Mouse (Mus musculus) liver, embryonic 14.5 days (tissue): Measurements from ENCODE around the gene Psmd2. TPM values are rescaled to one million over a fixed set of nuclear protein-coding genes. Genes with fewer than 3 reads are reported as not detected.

Source experiments
- ATAC-seq: fragments of 200-750 bp; cut with Nextera tagmentation; 2 replicates; pipeline ENCODE4 v1.8.0; 2017; ENCODE audit warnings: moderate number of reproducible peaks, mild to moderate bottlenecking, moderate library complexity; ENCODE audit not compliant: insufficient read depth
- DNase-seq, 3 experiments: peaks; one replicate each; pipeline ENCODE4 v3.0.0-alpha.2; 2012 to 2013; ENCODE audit warnings: low read depth in 3 of 3, low spot score in 3 of 3
- H3K27ac ChIP-seq: fragments of 300-500 bp; sonication (generic); 2 replicates; pipeline ENCODE4 v1.5.1; 2014; ENCODE audit warnings: moderate library complexity, mild to moderate bottlenecking, control low read depth, inconsistent platforms
- H3K27me3 ChIP-seq: fragments of 300-500 bp; sonication (generic); 2 replicates; pipeline ENCODE4 v1.6.1; 2014; ENCODE audit warnings: mild to moderate bottlenecking, low read length, moderate library complexity; ENCODE audit not compliant: control insufficient read depth, insufficient read depth
- H3K36me3 ChIP-seq: fragments of 300-500 bp; sonication (generic); replicated peaks from 2 replicates; pipeline ENCODE4 v1.6.1; 2014; ENCODE audit warnings: low read depth; ENCODE audit not compliant: control insufficient read depth, insufficient read depth
- H3K4me1 ChIP-seq, 2 experiments: fragments of 200-500 bp in 1 of 2; fragments of 300-500 bp in 1 of 2; sonication (generic) in 1 of 2; replicated peaks; 2 replicates each; pipeline ENCODE4 v1.6.1; 2012 to 2014; ENCODE audit warnings: antibody characterized with exemption in 1 of 2, inconsistent platforms in 1 of 2, low read length in 1 of 2; ENCODE audit not compliant: control insufficient read depth in 2 of 2, insufficient read depth in 2 of 2
- H3K4me2 ChIP-seq: fragments of 300-500 bp; sonication (generic); 2 replicates; pipeline ENCODE4 v1.6.1; 2014; ENCODE audit warnings: low read depth, mild to moderate bottlenecking, control low read depth, moderate library complexity
- H3K4me3 ChIP-seq, 2 experiments: fragments of 200-500 bp in 1 of 2; fragments of 300-500 bp in 1 of 2; sonication (generic) in 1 of 2; 2 replicates each; pipeline ENCODE4 v1.5.1; 2012 to 2014; ENCODE audit warnings: low read depth in 2 of 2, low read length in 2 of 2, mild to moderate bottlenecking in 2 of 2, control low read depth in 1 of 2, inconsistent platforms in 1 of 2, moderate library complexity in 1 of 2; ENCODE audit not compliant: insufficient read depth in 1 of 2
- H3K9ac ChIP-seq: fragments of 300-500 bp; sonication (generic); replicated peaks from 2 replicates; pipeline ENCODE4 v1.6.1; 2014; ENCODE audit warnings: mild to moderate bottlenecking, control low read depth, moderate library complexity
- H3K9me3 ChIP-seq: fragments of 300-500 bp; sonication (generic); 2 replicates; pipeline ENCODE4 v1.6.1; 2016; ENCODE audit warnings: low read length, mixed read lengths; ENCODE audit not compliant: control insufficient read depth
- CTCF ChIP-seq: IDR thresholded peaks from 2 replicates; pipeline ENCODE4 v1.5.1; 2016; ENCODE audit warnings: antibody characterized with exemption, low read depth, control low read depth
- EP300 ChIP-seq: IDR thresholded peaks from 2 replicates; pipeline ENCODE4 v1.6.1; 2016; ENCODE audit warnings: antibody characterized with exemption, low read depth
- WGBS: fragments of 180-500 bp; shearing (Covaris S2); extraction: QIAGEN DNeasy Blood & Tissue Kit; methylation state at CpG from one replicate; pipeline ENCODE4 v1.1.7; 2014; ENCODE audit not compliant: insufficient replicate concordance; 5-methylcytosine and 5-hydroxymethylcytosine counted together
- polyA plus RNA-seq, 2 experiments: library from polyadenylated mRNA; depleted of rRNA in 1 of 2; stranded (reverse) in 1 of 2; unstranded in 1 of 2; fragments of >200 nt; fragmentation: Nextera tagmentation in 1 of 2; extraction: Ambion mirVana in 1 of 2; gene quantifications; 2 replicates each; pipeline versions ENCODE4 v1.2.1 to v1.2.3; 2012 to 2014

Psmd2 gene
- polyA plus RNA-seq, 2 experiments, result 89.2 to 162 TPM

- H3K27ac ChIP-seq, result peak overlapping the region; percentile 65
- H3K9me3 ChIP-seq, result no peaks in the 10 kb centered on the region
- peaks cover 19 to 30% of the 10 kb centered on the region in 2 experiments for H3K4me1 ChIP-seq
- 2% methylated on average over 72 of the region's 78 CpGs for WGBS
- no peaks in the 10 kb centered on the region for H3K27me3 ChIP-seq
- peaks cover 35% of the 10 kb centered on the region for H3K36me3 ChIP-seq
- no peak for TF ChIP-seq CTCF
- TF ChIP-seq EP300, result no peak
- peak overlapping the region; percentile 84 to 86 for H3K4me3 ChIP-seq
- H3K9ac ChIP-seq, result peak overlapping the region; percentile 92
- ATAC-seq (peak; percentile 75), DNase-seq (no peak)
- H3K4me2 ChIP-seq, result peak overlapping the region; percentile 77
These were observed 21.7 kb downstream of the Psmd2 start for GRCm38 (mm10) chr16:20672965-20673705.

- Histone ChIP-seq H3K4me1 (peaks cover 19 to 30% of the 10 kb centered on the region in 2 experiments), H3K27me3 (no peaks in the 10 kb centered on the region), H3K9me3 (no peaks in the 10 kb centered on the region), H3K9ac (peak overlapping the region; percentile 92), H3K4me3 (peak overlapping the region; percentile 84 to 86), H3K27ac (peak overlapping the region; percentile 65), H3K4me2 (peak overlapping the region; percentile 77), H3K36me3 (peaks cover 42% of the 10 kb centered on the region)
- peak; percentile 64 to 68 (median 68) for DNase-seq
- ATAC-seq, result peak; percentile 66
- peak; percentile 60 for TF ChIP-seq EP300
- no peak for TF ChIP-seq CTCF
- WGBS, result under 1% methylated on average over 14 of the region's 14 CpGs
These were observed 22.4 kb downstream of the Psmd2 start for GRCm38 (mm10) chr16:20673706-20674303.

- H3K4me3 ChIP-seq, result no peak overlapping the region
- H3K9ac ChIP-seq, result no peak overlapping the region; the same call in 1 of the 2 replicates
- H3K36me3 ChIP-seq, result peaks cover 56% of the 10 kb centered on the region
- ATAC-seq (no peak), DNase-seq (no peak)
- peak overlapping the region; percentile 77 for H3K4me2 ChIP-seq
- no peak for TF ChIP-seq CTCF
- TF ChIP-seq EP300, result no peak
- no peak overlapping the region for H3K27ac ChIP-seq
- WGBS, result 86% methylated on average over 6 of the region's 6 CpGs
- no peaks in the 10 kb centered on the region for H3K9me3 ChIP-seq
- no peaks in the 10 kb centered on the region for H3K27me3 ChIP-seq
- peaks cover 19 to 30% of the 10 kb centered on the region in 2 experiments for H3K4me1 ChIP-seq
These were observed 23.8 kb downstream of the Psmd2 start for GRCm38 (mm10) chr16:20675213-20675612.

- peaks cover 19 to 30% of the 10 kb centered on the region in 2 experiments for H3K4me1 ChIP-seq
- H3K36me3 ChIP-seq, result peaks cover 71% of the 10 kb centered on the region
These were observed 25.2 kb downstream of the Psmd2 start for GRCm38 (mm10) chr16:20676702-20677101.

GRCm38 (mm10) chr16:20677380-20677779, 25.9 kb downstream of the Psmd2 start:
- no peak for TF ChIP-seq EP300
- TF ChIP-seq CTCF, result no peak
- Histone ChIP-seq H3K36me3 (peaks cover 78% of the 10 kb centered on the region), H3K27ac (peak overlapping the region; percentile 5), H3K9ac (no peak overlapping the region), H3K27me3 (no peaks in the 10 kb centered on the region), H3K4me3 (no peak overlapping the region), H3K9me3 (no peaks in the 10 kb centered on the region), H3K4me1 (peaks cover 14 to 26% of the 10 kb centered on the region in 2 experiments), H3K4me2 (peak overlapping the region; percentile 25)
- DNase-seq (no peak), ATAC-seq (no peak)
- WGBS, result 75% methylated on average over 5 of the region's 5 CpGs

More at GRCm38 (mm10) chr16:20676702-20677101, 25.2 kb downstream of the Psmd2 start:
- DNase-seq (no peak), ATAC-seq (no peak)
- no peak overlapping the region for H3K9ac ChIP-seq
- H3K4me3 ChIP-seq, result no peak overlapping the region
- 75% methylated on average over 4 of the region's 4 CpGs for WGBS
- H3K9me3 ChIP-seq, result no peaks in the 10 kb centered on the region
- H3K27ac ChIP-seq, result no peak overlapping the region
- H3K27me3 ChIP-seq, result no peaks in the 10 kb centered on the region
- no peak for TF ChIP-seq CTCF
- TF ChIP-seq EP300, result no peak
- H3K4me2 ChIP-seq, result no peak overlapping the region
